Mouse (Mus musculus) cerebellum, adult 18-20 months (tissue): Measurements from ENCODE around the gene Nfyb.

ENCODE experiments used
- DNase-seq, 2 experiments: peaks; one replicate each; pipeline ENCODE4 v3.0.0; 2021

Nfyb gene

DNA sequence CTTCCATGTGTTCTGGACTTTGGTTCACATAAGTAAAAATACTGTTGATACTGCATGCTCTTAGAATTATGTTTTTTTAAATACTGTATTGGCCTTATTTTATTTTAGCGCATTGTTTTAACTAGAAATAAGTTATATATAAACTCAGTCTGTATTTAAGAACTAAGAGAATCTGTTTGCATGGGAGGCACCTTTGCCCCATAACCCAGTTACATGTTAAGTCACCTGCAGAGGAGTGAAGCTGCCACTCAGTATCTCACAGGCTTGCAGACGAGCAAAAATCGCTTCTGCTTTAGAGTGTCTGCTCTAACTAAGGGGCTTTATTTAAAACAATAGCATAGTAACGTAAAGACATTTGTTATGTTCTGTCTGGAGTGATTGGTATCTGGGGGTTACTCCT, 22.1 kb downstream of the Nfyb start:
- DNase-seq = no peak

GRCm38 (mm10) chr10:82741354-82741753, 22.6 kb downstream of the Nfyb start:
- peak in 1 of 2 experiments; percentile 36 for DNase-seq

DNA sequence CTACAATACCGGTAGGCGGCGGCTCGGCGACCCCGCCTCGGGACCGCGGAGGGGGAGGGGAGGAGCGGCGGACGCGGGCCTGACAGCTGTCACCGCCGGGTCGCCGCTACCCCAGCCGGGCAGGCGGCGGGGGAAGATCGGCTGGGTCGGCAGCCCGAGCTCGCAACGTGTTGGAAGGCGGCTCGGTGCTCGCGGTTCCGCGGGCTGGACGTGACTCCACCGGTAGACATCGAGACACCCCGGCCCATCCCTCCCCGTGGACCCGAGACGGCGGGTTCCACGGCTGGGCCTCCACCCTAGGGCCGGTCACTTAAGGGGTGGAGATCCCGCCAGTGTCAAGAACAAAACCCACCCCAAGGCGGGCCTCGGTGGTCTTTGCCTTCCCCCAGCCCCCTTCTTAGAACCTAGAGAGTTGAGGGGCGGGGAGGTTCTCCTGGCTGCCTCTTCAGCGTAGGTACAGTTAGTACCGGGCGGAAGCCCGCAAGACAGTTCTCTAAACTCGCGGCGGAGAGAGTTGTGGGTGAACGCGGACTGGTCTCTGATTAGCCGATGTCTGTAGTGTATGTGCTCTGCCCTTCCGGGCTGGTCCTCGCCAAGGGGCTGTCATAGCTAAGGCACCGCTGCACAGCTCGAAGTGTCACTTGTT, 64.5 kb downstream of the Nfyb start:
- peak in 1 of 2 experiments; percentile 22 for DNase-seq

DNA sequence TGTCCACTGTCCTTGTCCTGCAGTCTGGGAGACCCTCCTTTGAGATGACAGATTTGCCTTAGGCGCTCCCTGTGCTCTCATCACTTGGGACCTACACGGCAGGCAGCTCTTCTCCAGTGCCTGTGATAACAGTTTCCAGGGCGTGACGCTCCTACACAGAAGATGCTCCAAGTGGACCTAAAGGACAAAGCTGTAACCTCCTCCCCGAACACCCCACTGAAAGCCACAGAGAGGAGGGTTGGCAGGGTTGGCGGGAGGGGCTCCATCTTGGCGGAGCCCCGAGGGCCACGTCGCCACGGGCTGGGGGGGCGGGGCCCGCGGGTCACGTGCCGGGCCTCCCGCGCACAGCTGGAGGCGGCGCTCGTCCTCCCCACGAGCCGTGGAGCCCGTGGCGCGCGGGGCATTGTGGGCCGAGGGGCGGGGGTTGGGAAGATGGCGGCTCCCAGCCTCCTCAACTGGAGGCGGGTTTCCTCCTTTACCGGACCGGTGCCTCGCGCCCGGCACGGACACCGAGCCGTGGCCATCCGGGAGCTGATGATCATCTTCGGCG, 65.2 kb downstream of the Nfyb start:
- peak; percentile 92 to 95 for DNase-seq
